In genomic region chr13:90745063-90745462, GRCm38 (mm10) we compare ENCODE assay signal across 11 mouse cellular contexts.
A peak's percentile ranks its signal among the peaks of the same experiment; 100 is the strongest.
DNase-seq lines count a peak whose midpoint lies in the region; ATAC-seq and TF ChIP-seq lines count a peak whose summit lies in the region.
"Had no signal": no experiment of that assay in that cellular context is flagged by ENCODE, and none has a peak within 500 bp of the region (broad histone marks: within the 10 kb centered on the region; RNA-seq: fewer than 3 reads in every experiment).

No protein-coding gene starts in this region.

- DNase-seq in gastrocnemius, adult 18-20 months (ENCODE audit: low spot score), result peak; percentile 6
- DNase-seq in gastrocnemius, postnatal 25 days, result no peak
- no peak for DNase-seq in lung, adult 2 months
- DNase-seq in skeletal muscle tissue, adult 2 months (ENCODE audit: low read depth, low spot score), result peak; percentile 25
- DNase-seq in urinary bladder, postnatal 36 days (ENCODE audit: low spot score in 2 of 2), result no peak
- DNase-seq in MN1 (ENCODE audit: low spot score), result no peak
- DNase-seq: cerebellum, adult 11-12 months; retina, postnatal 1 day had no signal

- no peak for TF ChIP-seq CTCF in lung, adult 2 months (IDR thresholded peaks at IDR 0.05; ENCODE audit: insufficient read depth, low read length)

- H3K4me3 ChIP-seq in lung, embryonic 15.5 days, result no peak overlapping the region
- no peak overlapping the region for H3K4me3 ChIP-seq in lung, adult 2 months (replicated peaks; ENCODE audit: extremely low read depth, low read depth, low read length)
- no peak overlapping the region for H3K4me3 ChIP-seq in heart, embryonic 12.5 days
- H3K4me3 ChIP-seq: neural tube, embryonic 13.5 days had no signal

- no peak for ATAC-seq in lung, embryonic 15.5 days (ENCODE audit: borderline replicate concordance, extremely low read depth, low FRiP score, low TSS enrichment)
- ATAC-seq in heart, embryonic 12.5 days (ENCODE audit: insufficient number of reproducible peaks, low FRiP score), result peak; percentile 51; the same call in 1 of the 2 replicates

- TF ChIP-seq POLR2A in lung, adult 2 months (IDR thresholded peaks at IDR 0.05; ENCODE audit: borderline replicate concordance, extremely low read depth, low read depth, low read length), result no peak

- H3K36me3 ChIP-seq in lung, embryonic 15.5 days, result no peaks in the 10 kb centered on the region
- H3K36me3 ChIP-seq in heart, embryonic 12.5 days, result no peaks in the 10 kb centered on the region
- H3K36me3 ChIP-seq: neural tube, embryonic 13.5 days had no signal

- 0 out of 2 replicates have a peak overlapping the region, but pooled peaks have one; percentile 0 for H3K27ac ChIP-seq in lung, embryonic 15.5 days
- H3K27ac ChIP-seq in heart, embryonic 12.5 days (ENCODE audit: poor library complexity, severe bottlenecking), result peak overlapping the region; percentile 60
- H3K27ac ChIP-seq: neural tube, embryonic 13.5 days had no signal

- H3K4me2 ChIP-seq in lung, embryonic 15.5 days, result no peak overlapping the region
- no peak overlapping the region for H3K4me2 ChIP-seq in heart, embryonic 12.5 days
- H3K4me2 ChIP-seq: neural tube, embryonic 13.5 days had no signal

- no peaks in the 10 kb centered on the region for H3K4me1 ChIP-seq in lung, embryonic 15.5 days
- H3K4me1 ChIP-seq in lung, adult 2 months (ENCODE audit: control insufficient read depth, insufficient read depth, low read length), result no peaks in the 10 kb centered on the region; the same call in 1 of the 2 replicates
- peaks cover 21% of the 10 kb centered on the region for H3K4me1 ChIP-seq in heart, embryonic 12.5 days (replicated peaks)
- H3K4me1 ChIP-seq: neural tube, embryonic 13.5 days had no signal

- H3K9ac ChIP-seq in lung, embryonic 15.5 days, result no peak overlapping the region
- H3K9ac ChIP-seq in heart, embryonic 12.5 days, result no peak overlapping the region
- H3K9ac ChIP-seq: neural tube, embryonic 13.5 days had no signal

- no peaks in the 10 kb centered on the region for H3K27me3 ChIP-seq in lung, embryonic 15.5 days
- H3K27me3 ChIP-seq in heart, embryonic 12.5 days (replicated peaks), result no peaks in the 10 kb centered on the region
- H3K27me3 ChIP-seq: neural tube, embryonic 13.5 days had no signal

- WGBS in lung, embryonic 15.5 days, result 5% methylated on average over 1 of the region's 1 CpGs
- WGBS in lung, adult 2 months, result 0% methylated on average over 1 of the region's 1 CpGs
- 3% methylated on average over 1 of the region's 1 CpGs for WGBS in heart, embryonic 12.5 days

- no peaks in the 10 kb centered on the region for H3K9me3 ChIP-seq in lung, embryonic 15.5 days
- no peaks in the 10 kb centered on the region for H3K9me3 ChIP-seq in heart, embryonic 12.5 days (replicated peaks)
- H3K9me3 ChIP-seq: neural tube, embryonic 13.5 days had no signal

Comparison
In these comparisons a context has a peak if more than half of its experiments do, and no peak if none do; other contexts are left out.
1. DNase-seq: peak in gastrocnemius, adult 18-20 months (single experiment) and skeletal muscle tissue, adult 2 months (single experiment); none in gastrocnemius, postnatal 25 days (single experiment), lung, adult 2 months (single experiment), urinary bladder, postnatal 36 days (0 of 2) and MN1 (single experiment).